Mouse (Mus musculus): Measurements from ENCODE around the gene Fbxl18.

DNA sequence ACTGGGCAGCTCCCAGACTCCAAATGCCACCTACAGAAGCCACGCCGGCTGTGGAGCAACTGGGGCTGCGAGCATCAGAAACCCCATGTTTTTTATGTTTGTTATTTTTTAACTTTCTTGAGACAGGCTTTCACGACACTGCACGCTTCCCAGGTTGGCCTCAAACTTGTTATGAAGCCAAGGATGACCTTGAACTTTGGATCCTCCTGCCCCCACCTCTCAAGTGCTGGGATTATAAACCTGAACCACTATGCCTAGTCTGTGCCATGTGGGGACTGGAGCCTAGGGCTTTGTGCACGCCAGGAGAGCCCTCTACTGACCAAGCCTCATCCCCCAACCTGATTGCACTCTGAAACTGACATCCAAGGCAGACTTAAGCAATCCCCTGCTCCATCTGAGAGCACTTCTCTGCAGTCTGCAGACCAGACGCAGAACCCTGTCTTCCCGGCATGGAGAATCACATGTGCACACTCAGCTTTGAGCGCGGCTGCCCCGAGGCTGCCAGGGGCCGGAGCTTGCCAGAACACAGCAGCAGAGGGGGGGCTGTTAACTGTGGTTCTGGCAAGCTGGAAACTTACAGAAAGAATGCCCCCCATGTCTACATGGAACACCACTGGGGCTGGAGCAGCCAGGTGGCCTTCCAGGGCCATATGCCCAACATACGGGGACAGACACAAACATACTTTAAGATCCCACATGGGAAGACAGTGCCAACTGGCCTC, 20.3 kb downstream of the Fbxl18 start:
- 0 out of 2 replicates have a peak, but pooled peaks have one; percentile 13 for TF ChIP-seq CTCF (IDR thresholded peaks at IDR 0.05)
- TF ChIP-seq POLR2A (IDR thresholded peaks at IDR 0.05; ENCODE audit: insufficient read depth, low read depth, low read length) = no peak
- no peak for TF ChIP-seq EP300 (IDR thresholded peaks at IDR 0.05; ENCODE audit: insufficient read depth, low read depth, low read length)
